Mouse (Mus musculus) adrenal gland (tissue): ENCODE results near the gene Rfpl4.

Experiments used
- intact Hi-C: fragments of 180-260 bp; cut with DNase I; formaldehyde crosslinking; loops from one replicate; pipeline ENCODE4 v1.15.1; 2025
- microRNA-seq, 2 experiments: library from miRNA; unstranded; fragments of <30 nt; microRNA quantifications; one replicate each; pipeline ENCODE4; 2019

The Rfpl4 gene

DNA sequence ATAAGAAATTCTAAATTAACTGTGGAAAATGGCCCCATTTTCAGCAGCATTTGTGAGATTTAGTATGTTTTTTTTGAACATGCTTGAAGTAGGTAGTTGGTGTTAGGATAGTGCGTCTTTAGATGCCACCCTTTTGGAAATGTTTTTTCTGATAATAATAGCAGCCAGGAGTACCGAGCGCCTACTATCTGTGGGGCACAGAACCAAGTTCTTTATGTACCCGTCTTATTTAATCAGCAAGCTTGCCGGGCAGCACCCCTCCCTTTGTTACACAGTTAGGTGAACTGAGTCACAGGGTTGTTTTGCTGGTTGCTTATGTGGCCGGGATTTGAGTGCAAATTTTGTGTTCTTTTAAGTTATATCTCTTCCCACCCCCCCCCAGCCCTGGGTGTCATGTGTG is 35.5 kb downstream of the Rfpl4 start:
- intact Hi-C loops, result no loop called here

DNA sequence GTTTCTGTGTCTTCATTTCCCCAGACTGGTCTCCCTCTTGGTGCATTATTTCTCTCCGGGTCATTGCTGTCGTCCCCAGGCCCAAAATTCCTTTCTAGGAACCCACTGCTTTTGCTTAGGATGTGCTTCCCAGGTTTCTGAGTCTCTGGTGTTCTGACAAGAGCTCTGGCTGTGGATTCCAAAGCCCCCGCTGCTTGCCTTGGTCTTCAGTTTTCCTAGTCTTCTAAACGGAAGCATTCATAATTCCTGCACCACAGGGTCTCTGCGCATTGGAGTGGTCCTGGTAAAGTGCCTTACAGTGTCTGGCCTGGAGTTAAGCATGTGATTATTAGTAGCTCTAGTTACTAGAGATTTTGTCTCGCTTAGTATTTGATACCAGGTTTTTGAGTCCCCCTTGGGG is 35.9 kb downstream of the Rfpl4 start:
- intact Hi-C loops, result no loop called here

DNA sequence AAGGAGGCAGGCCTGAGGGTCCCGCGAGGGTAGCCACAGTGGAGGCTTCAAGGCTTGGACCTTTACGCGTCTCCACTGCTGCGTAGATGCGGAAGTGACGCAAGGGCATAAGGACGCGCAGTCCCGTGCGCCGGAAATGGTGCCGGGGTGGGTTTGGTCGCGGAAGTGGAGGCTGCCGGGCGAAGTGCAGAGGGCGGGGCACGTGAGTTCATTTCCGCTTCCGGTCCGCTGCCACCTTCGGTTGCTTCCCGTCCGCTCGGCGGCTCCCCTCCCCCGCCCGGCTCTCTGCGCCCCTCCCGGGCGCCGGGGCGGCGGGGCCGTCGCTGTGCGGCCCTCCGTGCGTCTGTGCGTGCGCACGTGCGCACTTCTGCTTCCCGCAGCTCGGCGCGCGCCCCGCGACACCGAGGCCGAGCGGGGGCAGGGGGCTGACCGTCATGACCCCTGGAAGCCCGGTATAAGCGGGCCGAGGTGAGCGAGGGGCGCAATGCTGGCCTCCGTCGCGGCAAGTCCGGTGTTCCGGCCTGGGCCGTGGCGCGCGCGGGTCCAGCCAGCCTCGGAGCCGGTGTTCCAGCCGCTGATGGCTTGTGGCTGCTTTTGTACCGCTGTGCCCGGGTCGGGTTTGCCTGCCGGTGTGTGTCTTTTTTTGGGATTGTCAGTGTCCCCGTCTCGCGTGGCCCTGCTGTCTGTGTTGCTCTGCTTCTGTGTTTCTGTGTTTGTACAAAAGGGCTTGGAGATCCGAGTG is 36.6 kb downstream of the Rfpl4 start, which contains the start of gene Epn1:
Gene Epn1 (plus strand): TSS at position 226 of the 742 bp plus-strand sequence.
- intact Hi-C loops, result no loop called here

DNA sequence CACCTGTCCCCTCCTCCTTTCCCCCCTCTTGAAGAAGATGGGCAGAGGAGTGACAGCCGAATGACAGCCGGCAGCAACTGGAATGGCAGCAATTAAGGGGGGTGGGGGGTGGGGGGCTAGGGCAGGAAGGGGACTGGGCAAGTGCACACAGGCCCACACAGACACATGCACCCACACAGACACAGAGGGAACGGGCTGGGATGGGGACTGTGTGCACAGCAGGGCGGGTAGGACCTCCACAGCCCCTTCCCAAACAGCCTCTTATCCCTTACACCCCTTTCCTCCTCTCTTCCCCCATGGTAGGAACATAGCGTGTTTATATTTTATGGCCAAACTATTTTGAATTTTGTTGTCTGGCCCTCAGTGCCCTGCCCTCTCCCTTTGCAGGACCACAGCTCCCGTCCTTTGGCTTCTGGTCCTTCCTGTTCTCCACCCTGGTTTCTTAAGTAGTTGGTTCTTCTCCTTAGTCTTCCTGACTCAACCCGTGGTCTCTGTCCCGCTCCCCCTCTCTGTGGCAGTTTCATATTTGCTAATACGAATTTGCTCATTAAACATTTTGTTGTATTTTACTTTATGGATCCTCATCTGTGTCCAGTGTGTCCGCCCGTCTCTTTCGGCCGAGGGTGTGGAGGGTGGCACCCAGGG is 37.3 kb downstream of the Rfpl4 start:
- intact Hi-C loops, result loop anchor here (10.0 kb wide), 1 partner anchor 45 kb away; the partner anchor contains the start of gene Rasl2-9

DNA sequence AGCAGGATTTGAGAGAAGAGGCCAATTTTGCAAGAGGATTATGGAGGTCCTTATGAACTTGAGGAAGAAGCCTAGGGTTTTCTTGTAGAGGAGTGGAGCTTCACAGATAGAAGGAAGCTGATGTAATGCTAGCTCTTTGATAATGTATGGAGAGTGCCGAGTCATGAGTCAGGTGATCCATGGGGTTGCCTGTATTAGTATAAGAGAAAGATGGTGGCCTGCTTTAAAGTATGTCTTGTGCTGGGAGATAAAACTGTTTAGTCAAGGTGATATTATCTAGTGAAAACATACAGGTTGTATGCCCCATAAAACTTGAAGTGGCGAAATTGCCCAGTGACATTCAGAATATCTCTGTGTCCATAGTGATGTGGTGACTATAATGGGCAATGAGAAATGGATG is 39.8 kb downstream of the Rfpl4 start:
- intact Hi-C loops, result loop anchor here (10.0 kb wide), 1 partner anchor 48 kb away; the partner anchor contains the start of gene Rasl2-9

DNA sequence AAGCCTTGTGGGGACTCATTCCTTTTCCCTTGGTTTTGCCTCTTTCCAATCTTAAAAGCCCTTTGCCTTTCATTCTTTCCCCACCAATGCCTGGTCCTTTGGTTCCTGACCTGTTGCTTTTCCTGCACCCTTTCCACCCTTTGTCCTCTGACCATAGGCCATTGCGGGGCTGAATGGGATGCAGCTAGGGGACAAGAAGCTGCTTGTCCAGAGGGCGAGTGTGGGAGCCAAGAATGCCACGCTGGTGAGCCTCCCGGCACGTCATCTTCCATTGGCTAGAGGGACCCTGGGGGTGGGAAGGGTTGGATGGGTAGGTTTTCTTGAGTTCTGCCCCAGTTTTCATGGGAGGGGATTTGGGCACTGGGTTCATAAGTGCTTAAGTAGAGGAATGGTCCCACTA is 41.8 kb downstream of the Rfpl4 start:
- intact Hi-C loops, result loop anchor here (10.0 kb wide), 1 partner anchor 50 kb away; the partner anchor contains the start of gene Rasl2-9

DNA sequence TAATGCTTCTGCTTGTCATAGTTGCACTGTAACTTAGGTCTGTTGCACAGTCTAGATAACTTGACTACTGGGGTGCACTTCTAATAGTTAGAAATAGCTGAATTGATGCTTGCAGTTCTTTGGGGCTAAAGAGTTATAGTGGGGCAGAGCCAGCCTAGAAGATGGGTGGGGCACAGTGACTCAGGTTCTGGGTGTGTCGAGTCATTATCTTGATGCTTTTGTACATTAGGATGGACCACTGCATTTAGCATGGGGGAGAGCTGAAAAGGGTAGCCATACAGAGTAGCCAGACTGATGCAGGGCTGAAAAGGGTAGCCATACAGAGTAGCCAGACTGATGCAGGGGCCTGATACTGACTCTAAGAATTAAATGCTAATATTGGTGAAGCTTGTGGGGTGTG is 43.2 kb downstream of the Rfpl4 start:
- intact Hi-C loops, result loop anchor here (10.0 kb wide), 1 partner anchor 51 kb away; the partner anchor contains the start of gene Rasl2-9

DNA sequence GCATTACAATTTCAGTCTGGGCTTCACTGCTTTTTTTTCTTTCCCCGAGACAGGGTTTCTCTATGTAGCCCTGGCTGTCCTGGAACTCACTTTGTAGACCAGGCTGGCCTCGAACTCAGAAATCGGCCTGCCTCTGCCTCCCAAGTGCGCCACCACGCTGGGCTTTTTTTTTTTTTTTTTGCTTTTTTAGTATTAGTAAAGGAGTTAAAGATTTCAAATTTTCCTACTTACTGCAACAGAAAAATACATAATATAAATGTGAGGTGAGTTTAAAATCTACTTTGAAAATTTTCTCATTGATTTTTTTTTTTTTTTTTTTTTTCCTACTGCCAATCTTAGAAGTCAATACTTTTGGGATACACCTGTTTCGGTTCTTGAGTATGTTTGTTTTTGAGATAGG is 51.9 kb downstream of the Rfpl4 start:
- intact Hi-C loops, result no loop called here

DNA sequence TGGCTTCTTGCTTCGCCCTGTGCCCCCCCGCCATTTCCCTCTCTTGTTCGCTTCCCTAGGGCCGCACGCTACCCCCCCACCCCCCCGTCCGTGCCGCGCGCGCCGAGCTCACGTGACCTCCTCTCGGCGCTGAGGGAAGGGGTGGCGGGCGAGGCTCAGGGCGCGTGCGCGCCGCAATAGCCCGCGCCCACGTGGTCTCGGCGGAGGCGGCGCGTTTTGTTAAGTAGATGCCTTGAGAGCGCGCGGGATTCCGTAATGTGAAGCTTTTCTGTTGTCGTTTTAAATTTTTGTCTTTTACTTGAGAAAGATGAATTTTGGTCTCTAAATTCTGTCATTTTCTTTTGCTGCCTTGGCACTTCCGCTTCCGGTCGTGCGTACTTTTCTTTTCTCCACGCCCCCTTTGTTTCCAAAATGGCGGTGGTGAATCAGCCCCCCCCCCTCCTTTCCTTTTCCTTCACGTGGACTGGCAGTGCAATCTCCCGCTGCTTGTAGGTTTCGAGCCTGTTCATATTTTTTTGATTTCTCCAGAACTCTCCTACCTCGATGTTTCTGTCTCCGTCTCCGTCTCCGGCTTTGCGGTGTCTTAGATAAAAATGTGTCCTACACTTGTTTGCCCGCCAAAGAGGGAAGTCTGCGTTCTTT is 54.3 kb downstream of the Rfpl4 start:
- intact Hi-C loops, result no loop called here

DNA sequence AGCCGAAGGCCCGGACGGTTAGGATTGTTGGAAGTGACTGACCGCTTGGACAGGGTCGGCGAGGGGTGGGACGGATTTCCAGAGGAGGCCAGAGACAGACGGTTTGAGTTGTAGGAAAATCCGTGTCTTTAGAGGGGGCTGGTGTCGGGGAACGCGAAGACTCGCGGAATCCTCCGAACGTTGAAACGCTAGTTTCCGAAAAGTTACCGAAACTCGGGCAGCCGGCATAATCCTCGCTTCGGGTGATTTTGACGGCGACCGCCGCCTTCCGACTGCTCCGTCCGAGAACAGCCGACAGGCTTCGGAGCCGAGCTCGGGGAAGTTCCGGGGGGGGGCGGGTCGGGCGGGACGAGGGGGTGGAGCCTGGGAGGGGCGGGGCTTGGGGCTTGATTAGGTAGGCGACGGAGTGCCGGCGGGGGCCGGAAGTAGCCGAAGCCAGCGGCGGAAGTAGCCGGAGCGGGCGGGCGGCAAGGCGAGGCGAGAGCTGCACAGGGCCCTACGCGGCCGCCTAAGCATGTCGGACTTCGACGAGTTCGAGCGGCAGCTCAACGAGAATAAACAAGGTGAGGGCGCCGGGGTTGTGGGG is 54.9 kb downstream of the Rfpl4 start, which contains the start of gene U2af2:
Gene U2af2 (plus strand): TSS at position 370 of the 586 bp plus-strand sequence.
- intact Hi-C loops, result no loop called here

DNA sequence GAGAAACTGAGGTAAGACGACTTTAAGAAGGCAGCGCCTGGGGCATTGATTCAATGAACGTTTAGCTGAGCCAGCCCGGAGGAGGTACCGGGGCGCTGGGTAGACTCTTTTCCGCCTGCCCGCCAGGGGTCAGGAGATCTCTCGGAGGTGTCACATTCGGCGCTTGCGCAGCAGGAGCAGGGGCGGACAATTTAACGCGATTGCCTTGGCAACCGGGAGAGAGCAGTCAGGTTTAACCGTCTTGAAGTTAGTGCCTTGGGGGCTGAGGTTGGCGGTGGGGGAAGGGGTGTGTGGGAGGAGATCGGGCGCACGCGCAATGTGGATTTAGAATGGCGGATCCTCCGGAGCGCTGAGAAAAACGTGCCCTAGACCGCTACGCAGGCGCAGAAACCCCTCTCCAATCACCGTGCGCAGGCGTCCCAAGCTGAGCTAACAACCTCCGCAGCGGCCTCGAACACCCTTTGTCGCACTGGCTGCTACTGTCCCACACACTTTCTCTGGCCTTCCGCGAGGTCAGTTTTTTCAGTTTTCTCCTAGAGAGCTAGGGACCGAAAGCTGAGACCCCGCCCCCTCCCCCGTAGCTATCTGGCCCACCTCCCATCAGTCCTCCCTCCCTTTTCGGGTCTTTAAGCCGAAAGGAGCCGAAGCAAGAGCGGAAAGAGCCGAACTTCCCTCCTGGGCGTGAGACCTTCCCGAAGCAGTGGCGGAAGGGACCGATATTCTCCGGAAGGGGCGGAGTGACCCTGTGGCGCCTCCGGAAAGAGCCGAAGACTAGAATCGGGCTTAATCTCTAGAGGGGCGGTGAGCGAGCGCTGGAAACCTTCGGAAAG is 55.6 kb downstream of the Rfpl4 start:
- intact Hi-C loops, result no loop called here

DNA sequence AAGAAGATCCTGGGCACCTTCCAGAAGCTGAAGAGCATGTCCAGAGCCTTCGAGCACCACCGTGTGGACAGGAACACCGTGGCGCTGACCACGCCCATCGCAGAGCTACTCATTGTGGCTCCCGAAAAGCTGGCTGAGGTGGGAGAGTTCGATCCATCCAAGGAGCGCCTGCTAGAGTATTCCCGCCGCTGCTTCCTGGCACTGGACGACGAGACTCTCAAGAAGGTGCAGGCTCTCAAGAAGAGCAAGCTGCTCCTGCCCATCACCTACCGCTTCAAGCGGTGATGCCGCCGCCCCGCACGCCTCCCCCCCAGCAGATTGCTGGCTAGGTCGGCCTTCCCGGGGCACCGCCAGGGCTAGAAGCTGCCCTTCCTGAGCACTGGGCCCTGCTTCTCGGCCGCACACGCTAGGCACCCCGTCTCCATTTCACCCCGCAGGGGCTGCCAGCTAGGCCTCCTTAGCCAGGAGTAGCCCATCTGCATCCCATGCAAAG is 56.5 kb downstream of the Rfpl4 start:
- intact Hi-C loops, result no loop called here

Small RNA genes lying within 50 kb of the gene (microRNA-seq; reads per million reads assigned to microRNA genes)
- 0 reads per million in 2 experiments for gene Gm26217
